Mouse (Mus musculus) brain, embryonic 18.5 days (tissue): ENCODE data around the gene Kdelr3.

Experiments
- DNase-seq: peaks from one replicate; pipeline ENCODE4 v3.0.0-alpha.2; 2012; ENCODE audit warnings: low read depth, low spot score

The Kdelr3 gene

DNA sequence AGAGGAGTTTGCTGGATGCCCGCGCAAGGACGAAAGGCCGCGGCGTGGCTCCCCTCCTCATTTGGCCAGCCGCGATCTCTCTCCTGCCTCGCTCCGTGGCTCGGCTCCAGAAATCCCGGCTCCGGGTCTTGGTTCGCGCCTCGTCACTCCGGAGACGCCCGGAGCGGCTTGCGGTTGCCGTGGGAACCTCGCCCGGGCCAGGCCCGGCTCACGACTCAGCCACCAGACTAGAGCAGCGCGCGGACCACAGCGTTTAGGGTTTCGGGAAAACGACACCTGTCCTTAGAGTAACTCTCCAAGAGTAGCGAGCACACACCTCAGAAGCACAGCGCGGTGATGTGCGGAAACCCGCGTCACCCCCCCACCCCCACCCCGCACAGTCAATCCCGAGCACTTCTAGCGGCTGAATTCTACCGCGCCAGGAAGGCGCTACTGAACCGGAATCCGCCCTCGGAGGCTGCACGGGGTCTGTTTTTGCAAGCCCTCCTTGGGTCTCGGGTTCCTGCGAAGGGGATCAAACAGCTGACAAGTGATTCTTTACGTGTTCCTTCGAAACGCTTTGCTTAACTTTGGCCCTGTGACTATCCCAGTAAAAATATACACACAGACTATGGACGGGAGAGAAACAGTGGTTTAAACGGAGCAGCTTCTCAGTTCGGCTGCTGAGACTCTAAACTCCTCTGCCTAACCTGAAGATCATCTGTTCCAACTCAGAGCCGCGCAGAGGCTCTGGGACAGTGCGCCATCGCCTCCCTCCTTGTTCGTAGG, 4.5 kb upstream of the Kdelr3 start:
- peak; percentile 42 for DNase-seq

DNA sequence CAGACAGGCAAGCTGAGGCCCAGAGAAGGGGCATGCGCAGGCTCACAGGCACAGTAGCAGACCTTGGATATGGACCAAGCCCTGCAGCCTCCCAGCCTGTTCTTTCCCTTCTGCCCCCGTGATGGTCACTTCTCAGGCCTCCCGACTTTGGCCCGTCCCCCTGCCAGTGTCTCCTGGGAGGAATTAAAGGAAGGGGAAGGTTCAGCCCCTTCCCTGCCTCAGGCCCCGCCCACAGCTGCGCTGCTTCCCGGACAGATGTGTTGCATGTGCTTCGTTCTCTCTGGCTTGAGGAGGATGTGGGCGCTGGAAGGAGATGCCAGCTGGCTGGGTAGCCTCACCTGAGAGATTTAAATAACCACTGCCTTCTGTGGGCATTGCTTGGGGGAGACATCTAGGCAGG, 2.3 kb upstream of the Kdelr3 start:
- no peak for DNase-seq

DNA sequence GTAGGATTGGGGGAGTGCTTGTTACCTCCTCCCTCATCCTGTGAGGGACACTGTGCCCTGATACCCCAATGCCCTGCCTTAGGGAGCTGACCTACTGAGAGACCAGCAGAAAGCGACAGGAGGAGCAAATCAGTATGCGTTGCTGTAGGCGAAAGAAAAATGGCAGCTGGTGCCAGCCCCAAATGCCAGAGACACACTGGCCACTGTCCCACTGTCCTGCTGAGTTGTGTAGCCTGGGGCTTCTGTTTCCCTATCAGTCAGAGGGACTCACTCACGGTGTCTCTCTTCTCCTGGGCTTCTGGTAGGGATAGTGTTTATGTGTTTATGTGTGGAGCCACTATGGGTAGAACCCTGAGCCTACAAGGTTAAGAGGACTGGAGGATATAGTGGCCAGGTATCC, 1.5 kb downstream of the Kdelr3 start:
- no peak for DNase-seq

DNA sequence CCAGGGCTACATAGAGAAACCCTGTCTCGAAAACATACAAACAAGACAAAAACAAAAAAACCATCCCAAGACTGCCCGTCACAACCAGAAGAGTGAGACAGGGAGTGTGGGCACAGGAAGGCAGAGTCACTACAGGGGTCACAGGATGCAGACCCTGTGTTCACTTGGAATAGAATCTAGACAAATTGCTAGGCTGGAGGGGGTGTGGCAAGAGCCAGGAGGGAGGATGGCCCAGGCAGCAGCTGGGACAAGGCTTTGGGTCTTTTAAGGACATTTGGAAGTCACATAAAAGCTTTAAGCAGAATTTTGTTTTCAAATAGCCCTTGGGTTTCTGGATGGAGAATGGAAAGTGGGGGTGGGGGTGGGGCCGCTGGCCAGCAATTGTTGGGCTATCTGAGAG, 2.4 kb downstream of the Kdelr3 start:
- no peak for DNase-seq

DNA sequence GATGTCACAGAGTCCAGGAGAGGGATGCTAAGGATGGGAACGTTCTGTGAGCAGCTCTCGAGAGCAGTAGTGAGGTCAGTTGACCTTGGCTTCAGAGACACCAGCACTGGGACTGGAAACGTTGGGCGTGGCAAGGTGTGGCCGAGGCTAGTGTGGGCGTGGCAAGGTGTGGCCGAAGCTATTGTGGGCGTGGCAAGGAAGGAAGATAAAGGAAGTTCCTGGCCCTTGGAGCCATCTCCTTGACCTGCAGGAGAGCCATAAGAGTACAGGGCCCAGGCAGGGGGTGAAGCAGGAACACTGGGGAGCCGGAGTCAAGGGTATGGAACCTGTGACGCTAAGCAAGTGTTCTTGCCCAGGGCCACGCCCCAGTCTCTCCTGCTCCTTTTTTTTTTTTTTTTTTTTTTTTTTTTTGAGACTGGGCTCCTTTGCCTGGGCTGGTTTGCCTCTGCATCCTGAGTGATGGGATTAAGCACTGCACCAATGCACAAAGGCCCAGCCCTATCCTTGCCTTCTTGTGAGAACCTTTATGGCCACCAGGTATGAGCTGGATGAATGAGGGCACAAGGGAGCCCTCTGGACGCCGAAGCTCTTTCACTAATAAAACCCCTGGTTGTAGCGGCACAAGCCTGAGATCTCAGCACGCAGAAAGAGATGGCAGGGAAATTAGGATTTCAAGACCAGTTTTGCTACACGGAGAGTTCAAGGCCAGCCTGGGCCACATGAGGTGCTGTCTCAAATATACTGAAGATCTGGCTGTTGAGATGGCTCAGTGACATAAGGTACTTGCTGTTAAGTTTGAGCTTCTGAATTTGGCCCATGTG, 3.4 kb downstream of the Kdelr3 start:
- DNase-seq, result no peak

DNA sequence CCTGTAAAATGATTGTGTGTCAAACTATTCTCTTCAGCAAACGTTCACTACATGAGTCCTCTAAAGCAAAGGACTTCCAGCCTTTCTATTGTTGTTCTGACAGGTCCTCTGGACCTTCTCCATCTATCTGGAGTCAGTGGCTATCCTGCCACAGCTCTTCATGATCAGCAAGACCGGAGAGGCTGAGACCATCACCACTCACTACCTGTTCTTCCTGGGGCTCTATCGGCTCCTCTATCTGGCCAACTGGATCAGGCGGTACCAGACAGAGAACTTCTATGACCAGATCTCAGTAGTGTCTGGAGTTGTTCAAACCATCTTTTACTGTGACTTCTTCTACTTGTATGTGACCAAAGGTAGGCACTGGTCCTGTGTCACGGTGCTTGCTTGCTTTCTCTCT, 9.4 kb downstream of the Kdelr3 start:
- DNase-seq, result no peak

DNA sequence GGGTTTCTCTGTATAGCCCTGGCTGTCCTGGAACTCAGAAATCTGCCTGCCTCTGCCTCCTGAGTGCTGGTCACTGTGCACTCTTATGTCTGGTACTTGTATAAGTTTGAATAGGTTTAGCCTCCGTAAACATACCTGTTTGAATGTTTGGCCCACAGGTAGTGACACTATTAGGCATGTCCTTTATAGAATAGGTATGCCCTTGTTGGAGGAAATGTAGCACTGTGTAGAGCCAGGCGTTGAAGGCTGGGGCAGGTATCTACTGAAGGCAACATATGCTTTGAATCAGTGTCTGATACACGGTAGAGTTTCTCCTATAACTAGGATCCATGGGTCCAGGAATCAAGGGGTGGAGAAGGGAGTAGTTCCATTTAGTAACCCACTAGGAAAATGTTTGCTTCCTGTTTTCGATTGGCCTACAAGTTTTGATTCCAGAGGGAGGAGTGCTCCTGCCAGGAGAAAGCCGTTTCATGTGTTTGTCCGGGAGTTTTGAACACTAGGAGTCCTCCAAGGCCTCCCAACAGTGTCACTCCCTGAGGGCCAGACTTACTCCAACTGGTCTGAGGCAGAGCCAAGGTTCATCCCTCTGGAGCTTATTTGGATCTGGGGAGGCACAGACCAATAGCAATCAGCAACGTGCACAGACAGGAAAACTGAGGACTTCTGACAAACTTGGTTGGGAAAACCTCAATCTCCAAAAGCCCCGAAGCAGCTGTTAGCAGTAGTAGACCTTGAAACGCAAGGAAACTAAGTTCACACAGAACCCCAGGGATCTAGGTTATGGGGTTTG, 10.0 kb downstream of the Kdelr3 start:
- DNase-seq, result no peak

DNA sequence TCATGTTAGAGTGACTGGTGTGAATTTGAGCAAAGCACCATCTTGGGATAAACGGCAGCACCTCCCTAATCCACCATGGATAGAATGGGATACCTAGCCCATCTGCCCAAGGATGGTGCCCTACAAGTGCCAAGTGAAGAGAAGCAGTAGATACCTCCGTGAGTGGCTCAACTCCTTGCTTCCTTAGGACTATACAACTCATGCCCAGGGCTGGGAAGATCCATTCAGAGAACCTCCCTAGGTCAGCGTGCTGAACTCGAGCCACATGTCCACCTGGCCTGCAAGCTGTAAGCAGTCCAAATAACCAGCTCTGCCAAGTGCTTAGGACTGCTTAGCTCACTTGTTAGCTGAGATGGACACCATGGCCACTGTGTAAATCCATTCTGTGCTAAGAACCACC, 11.0 kb downstream of the Kdelr3 start:
- DNase-seq, result no peak

DNA sequence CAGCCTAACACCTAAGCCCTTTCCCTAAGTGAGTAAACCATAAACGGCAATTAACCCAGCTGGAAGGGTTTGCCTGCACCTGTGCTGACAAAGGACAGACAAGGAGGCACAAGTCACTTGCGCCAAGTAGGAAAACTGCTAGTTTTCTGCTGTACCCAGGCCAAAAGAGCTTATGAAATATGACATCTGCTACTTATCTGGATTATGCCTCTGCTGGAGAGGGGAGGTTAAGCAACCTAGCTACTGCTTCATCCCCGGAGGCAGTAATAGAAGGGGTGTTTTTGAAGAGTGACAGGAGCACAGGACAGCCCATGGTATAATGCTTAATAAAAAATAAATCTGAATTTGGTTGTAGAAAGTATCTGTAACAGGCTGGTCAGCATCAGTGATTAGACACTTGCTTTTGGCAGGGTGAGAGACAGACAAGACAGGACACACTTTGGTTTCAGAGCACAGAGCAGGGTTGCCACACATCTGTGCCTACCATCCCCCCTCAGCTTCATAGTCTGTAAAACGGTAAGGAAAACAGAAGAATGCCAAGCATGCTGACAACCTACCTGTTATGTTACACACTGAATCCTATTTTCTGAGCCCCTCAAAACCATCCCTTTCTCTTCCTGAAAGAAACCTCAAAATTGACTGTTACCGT, 11.9 kb downstream of the Kdelr3 start:
- DNase-seq, result no peak

DNA sequence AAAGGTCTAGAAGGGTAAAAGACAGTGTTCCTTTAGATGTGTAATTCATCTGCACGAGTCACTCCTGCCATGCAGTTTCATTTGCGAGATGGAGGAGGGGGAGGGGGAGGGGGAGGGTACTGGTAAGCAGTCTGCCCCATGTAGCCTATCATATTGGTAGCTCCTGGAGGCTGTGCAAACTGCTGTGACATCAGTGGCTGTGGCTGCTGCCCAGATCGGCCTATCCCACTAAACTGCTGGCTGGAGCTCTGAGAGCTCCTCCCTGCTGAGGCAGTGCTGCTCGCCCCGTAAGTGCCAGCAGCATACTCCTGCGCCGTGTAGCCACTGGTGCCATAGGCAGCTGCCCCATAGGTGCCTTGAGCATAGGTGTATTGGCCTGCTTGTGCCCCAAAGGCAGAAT, 13.7 kb downstream of the Kdelr3 start:
- DNase-seq, result no peak

DNA sequence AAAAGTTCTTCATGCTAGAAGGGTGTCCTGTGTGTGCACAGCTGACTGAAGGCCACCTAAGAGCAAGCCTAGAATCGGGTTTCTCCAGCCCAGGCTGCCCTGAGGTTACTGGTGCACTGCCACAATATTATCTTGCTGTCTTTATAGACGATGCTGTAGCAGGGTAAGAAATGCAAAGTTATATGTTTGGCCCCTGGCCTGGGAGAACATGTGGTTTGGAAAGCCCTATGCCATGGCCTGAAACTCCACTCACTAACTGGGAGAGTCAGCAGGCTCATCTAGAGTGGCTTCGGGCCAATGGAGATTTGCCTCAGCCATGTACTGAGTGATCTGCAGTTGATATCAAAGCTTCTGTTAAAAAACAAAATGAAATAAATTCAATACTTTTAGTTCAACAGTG, 17.6 kb downstream of the Kdelr3 start:
- DNase-seq, result no peak

DNA sequence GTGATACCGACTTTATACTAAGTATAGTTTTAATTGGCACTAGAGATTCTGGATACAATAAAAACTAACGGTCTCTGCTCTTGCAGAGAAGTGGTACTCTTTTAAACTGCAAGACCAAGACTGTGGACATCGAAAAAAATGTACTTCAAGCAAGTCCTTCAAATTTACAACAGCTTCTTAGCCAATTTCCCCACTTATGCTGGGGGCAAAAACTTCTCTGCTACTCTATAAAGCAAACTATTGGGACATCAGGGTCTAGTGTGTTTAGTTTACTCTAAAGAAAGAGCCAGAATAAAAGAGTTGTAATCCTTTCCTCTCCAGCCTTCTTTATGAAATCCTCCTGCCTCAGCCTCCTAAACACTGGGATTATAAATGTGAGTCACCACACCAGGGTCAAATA, 27.8 kb downstream of the Kdelr3 start:
- no peak for DNase-seq

DNA sequence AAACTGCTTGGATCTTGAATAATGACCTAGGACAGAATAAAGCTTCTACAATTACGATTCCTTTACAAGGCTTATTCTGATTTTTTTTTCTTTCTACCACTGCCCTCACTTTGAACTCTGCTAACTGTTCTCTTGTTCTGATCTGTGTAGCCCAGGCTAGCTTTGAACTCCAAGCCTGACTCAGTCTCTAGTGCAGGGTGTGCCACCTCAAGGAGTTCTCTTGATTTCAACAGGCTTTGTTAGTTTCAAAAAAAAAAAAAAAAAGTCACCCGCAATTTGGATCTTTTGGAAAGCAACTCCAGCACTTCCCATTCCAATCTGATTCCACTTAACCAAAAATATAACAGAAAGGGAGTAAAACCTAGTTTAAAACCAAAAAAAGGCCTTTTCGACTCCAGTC, 29.3 kb downstream of the Kdelr3 start:
- no peak for DNase-seq

DNA sequence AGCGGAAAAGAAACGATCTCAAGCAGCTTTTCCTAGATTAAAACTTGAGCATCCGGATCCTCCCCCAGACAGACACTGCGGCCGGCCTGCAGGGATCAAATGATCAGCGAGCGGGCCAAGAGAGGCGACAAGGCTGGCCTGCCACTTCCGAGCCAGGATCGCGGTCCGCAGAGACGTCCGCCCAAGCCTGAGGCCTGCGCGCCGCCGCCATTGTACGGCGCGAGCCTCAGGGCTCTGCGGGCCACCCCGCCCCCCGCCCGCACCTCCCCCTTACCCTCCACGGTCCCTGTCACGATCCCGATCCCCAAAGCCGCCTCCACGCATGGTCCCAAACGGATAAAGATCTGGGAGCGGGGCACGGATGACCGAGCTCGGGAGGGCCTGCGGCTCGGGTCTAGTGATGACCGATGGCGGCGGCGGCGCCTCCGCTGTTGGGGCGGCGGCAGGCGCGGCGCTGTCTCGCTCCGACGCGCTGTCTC, 29.7 kb downstream of the Kdelr3 start:
- DNase-seq, result no peak

DNA sequence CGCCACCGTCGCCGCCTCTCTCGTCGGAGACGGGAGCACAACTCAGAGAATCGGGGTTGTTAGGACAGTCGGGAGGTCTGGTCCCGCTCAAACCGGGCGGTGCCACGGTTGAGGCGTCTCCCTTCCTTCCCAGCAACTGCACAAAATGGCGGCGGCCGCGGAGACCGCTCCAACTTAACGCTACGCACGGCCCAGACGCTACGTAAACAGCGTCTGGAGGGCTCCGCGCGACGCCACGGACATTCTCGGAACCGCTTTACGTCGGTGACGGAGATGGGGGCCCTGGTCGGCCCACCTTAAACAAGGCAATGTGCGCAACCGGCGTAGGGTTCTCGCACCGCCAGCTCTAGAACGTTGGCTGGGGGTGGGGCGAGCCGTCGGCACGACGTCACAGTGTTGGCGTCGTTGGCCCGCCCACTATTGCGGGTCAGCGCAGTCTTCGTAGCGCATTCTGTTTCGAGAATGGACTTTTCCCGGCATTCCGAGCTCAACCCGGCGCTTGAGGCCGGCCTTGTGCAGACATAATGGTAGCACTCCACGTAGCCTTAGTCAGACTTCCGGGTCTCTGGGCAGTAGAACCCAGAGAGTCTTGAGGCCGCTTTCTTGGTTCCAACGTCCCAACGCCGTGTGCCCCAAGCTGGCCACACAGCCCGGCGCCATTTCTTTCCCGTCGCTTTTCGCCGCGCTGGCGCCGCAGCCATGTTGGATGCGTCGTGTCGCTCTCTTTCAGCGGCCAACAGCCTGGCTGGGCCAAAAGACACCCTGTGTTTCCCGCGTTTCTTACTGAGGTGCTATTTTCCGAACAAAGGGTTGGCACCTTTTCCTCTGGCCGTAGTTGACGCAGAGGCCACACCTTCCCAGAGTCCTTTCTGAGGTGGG, 30.4 kb downstream of the Kdelr3 start, which contains the start of gene Ddx17:
Gene Ddx17 (minus strand): TSS at position 332 of the 879 bp plus-strand sequence.
- peak; percentile 97 for DNase-seq

DNA sequence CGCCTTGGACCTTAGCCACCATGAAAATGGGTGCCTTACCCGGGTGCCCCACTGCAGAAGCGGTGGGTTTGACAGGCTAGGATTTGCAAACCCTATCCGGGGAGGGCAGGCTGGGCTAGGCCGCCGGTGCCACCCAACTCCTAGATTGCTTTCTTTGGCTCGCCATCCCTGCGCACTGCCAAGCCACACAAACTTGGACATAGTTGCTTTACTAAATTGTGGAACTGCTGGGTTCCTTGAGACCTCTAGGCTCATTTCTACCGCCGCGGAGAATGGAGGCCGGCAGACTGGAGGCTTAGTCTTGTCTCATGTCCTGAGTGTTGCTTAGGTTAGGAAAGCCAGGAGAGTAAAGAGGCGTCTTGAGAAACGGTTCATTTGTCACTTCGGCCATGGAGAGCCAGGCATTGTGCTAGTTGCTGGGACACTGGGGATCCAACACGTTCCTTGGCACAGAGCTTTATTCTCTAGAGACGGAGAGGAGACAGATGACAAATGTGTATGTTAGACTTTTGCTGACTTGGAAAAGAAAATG, 31.1 kb downstream of the Kdelr3 start:
- DNase-seq, result no peak

DNA sequence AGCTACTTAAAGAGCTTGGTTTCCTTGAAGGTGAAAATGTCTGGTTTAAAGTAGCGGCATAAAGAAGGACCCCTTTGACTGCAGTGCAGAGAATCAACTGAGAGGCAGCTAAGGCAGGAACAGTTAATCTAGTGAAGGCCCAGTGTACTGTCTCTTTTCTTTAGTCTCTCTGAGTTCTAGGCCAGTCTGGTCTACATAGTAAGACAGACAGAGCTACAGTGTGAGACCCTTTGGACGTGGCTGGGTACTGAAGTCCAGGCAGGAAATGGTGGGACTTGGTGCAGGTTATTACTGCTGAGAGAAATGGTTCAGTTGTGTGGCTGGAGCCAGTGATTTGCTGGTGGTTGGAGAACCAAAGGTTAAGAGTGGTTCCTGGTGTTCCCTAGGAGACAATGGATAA, 32.0 kb downstream of the Kdelr3 start:
- no peak for DNase-seq

DNA sequence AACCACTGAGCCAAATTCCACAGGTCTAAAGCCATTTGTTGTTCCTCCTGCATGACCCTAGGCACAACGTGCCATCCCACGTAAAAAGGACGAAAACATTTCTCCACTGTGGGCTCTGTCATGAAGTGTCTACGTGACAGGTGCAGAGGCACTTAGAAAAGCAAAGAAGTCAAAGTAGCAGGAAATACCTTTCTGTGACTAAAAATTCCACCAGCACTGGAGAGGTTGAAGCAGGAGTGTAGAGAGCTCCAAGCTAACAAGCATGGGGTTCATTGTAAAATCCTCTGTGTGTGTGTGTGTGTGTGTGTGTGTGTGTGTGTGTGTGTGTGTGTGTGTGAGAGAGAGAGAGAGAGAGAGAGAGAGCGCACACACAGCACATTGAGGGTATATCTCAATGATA, 36.4 kb downstream of the Kdelr3 start:
- no peak for DNase-seq

DNA sequence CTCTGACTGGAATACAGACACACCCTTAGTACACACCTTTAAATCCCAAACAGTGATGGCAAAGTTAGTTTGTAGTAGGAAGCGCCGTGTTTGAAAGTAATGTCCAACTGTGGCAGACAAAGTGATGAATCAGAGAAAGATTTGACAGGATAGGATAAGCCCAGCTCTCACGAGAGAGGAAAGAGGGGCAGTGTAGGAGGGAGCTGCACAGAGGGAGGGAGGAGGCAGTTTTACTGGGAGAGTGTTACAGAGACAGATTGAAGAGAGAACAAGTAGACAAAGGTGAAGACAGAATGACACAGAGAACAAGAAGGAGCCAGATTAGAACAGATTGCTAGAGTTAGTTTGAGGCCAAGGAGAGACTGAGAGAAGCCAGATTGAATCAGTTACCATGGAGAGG, 43.4 kb downstream of the Kdelr3 start:
- no peak for DNase-seq

DNA sequence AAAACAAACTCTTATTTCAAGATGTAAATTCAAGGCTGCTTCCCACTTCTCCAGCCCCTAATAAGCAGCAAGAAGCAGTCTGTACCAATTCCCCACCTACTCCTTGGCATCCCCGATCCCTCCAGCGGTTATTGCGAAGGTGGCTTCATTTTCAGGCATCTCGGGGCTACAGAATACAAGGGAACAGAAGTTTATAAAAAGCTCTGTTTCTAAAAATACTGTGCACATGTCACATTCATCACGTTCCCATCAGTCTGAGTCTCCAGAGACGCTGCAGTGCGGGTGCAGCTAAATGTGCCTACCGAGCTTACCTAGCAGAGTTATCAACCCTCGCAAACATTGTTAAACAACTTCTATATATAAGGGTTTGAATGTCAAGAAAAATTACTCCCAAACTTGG, 46.2 kb downstream of the Kdelr3 start:
- no peak for DNase-seq
